Mouse (Mus musculus): Measurements from ENCODE around the gene Plgrkt. TPM values are rescaled to one million over a fixed set of nuclear protein-coding genes. Genes with fewer than 3 reads are reported as not detected.
A peak's percentile ranks its signal among the peaks of the same experiment; 100 is the strongest.

The Plgrkt gene
- polyA plus RNA-seq, 1 experiment from 2014 or later = 39.7 TPM

DNA sequence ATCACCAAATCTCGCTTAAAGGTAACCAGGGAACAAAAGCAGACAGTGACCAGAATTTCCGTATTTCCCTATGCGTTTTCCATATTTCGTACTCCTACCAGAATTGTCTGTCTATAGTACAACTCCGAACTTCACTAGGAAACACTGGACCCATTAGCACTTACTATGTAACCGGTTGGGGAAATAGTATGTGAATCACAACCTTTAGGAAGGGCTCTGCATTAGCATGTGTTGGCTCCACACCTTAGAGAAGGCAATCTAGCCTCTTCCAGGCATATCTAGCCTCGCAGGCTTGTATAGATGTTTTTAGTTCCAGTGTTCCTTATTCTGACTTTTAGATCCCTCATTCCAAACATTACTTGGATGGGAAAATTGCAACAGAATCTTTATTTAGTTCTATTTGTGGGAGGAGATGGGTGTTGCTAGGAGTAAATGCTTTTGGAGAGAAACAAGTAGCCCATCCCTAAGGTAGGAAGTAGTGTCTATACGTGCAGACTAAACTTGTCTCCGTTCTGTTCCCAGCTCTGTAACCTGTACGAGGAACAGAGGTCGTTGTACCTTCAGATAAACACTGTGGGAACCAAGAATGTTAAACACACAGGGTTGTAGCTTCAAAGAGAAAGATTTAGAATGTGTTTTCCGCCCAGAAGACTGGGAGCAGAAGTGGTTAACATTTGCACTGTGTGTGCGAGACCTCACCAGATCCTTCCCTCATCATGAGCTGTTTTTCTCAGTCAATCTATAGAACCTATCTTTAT is 4.8 kb downstream of the Plgrkt start:
- Histone ChIP-seq H3K9me3 (no peaks in the 10 kb centered on the region), H3K36me3 (replicated peaks) (no peaks in the 10 kb centered on the region), H3K27me3 (ENCODE audit: poor library complexity, severe bottlenecking) (peaks cover 24% of the 10 kb centered on the region), H3K4me1 (peaks cover 23% of the 10 kb centered on the region), H3K4me3 (peak overlapping the region; percentile 75), H3K27ac (peak overlapping the region; percentile 85)
- DNase-seq (ENCODE audit: extremely low spot score, low spot score) = no peak
- 51% methylated on average over 13 of the region's 13 CpGs for WGBS

DNA sequence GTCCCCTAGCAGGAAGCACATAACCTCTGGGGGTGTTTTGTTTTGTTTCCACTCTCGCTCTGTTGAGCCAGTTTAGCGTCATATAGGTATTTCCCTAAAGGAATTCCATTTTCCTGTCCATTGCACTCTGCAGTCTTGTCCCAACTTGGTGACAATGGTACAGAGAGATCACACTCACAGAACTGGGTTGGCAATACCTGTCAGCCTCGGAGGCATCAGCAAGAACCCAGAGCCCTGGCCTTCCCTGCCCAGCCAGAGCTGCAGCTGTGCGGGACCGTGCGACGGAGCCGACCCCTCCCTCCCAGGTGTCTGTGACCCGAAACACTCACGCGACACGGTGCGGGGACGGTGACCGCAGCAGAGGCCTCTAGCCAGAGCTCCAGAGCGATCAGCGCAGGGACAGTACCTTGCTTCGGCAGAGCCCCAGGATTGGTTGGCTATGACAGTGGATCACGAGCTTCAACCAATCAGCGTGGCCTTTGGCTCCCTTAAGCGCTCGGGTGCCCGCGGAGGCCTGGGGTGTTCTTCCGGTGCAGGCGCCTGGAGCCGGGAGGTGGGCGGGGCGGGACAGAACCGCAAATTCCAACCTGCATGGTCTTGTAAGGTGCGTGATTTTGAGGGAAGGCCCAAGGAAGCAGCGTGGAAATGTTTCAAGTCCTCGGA is 5.6 kb downstream of the Plgrkt start:
- H3K4me3 ChIP-seq = peak overlapping the region; percentile 75
- peak; percentile 87 for DNase-seq (ENCODE audit: extremely low spot score, low spot score)
- 3% methylated on average over 33 of the region's 33 CpGs for WGBS
- H3K36me3 ChIP-seq (replicated peaks) = no peaks in the 10 kb centered on the region
- peak overlapping the region; percentile 85 for H3K27ac ChIP-seq
- H3K9me3 ChIP-seq = no peaks in the 10 kb centered on the region
- H3K27me3 ChIP-seq (ENCODE audit: poor library complexity, severe bottlenecking) = peaks cover 17% of the 10 kb centered on the region
- H3K4me1 ChIP-seq = peaks cover 16% of the 10 kb centered on the region

DNA sequence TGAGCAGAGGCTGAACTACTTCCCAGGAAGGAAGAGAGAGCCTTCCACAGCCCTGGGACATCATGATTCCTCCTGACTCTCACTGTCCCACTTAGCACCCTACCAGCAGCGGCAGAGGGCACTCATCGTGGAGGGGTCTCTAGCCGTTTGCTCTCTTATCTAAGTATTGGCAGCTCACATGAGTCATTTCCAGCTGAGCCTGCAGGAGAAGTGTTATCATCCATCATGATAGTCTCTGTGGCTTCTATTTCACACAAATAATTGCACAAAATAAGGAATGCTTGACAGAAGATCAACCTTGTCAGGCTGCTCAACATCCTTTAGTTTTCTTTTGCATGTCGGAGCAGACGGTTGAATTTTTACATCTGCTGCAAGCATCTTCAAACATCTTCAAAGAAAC is 6.9 kb downstream of the Plgrkt start:
- 88% methylated on average over 5 of the region's 5 CpGs for WGBS
- H3K36me3 ChIP-seq (replicated peaks) = no peaks in the 10 kb centered on the region
- H3K27me3 ChIP-seq (ENCODE audit: poor library complexity, severe bottlenecking) = peaks cover 9% of the 10 kb centered on the region
- H3K27ac ChIP-seq = no peak overlapping the region
- no peak for DNase-seq (ENCODE audit: extremely low spot score, low spot score)
- peaks cover 16% of the 10 kb centered on the region for H3K4me1 ChIP-seq
- H3K4me3 ChIP-seq = no peak overlapping the region
- no peaks in the 10 kb centered on the region for H3K9me3 ChIP-seq

DNA sequence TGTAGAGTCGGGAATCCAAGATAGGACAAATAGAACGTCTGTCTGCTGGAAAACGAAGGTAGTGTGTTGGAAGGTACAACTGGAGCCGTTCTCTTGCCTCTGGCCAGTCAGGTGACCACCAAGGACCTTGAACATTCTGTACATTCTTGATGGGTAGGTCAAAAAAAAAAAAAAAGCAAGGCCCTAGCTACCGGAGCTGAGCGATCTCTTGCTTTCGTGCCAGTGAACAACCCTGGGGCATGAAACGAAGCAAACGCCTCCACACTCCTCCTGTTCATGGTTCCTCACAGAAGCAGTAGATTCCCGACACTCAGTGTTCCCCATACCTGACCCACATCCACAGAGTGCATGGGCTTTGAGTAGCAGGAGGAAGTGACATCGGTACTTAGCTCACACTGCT is 10.9 kb downstream of the Plgrkt start:
- Histone ChIP-seq H3K9me3 (no peaks in the 10 kb centered on the region), H3K4me1 (peaks cover 7% of the 10 kb centered on the region), H3K27me3 (ENCODE audit: poor library complexity, severe bottlenecking) (no peaks in the 10 kb centered on the region; the same call in 1 of the 2 replicates), H3K36me3 (replicated peaks) (no peaks in the 10 kb centered on the region), H3K27ac (no peak overlapping the region), H3K4me3 (no peak overlapping the region)
- 85% methylated on average over 11 of the region's 11 CpGs for WGBS
- no peak for DNase-seq (ENCODE audit: extremely low spot score, low spot score)

DNA sequence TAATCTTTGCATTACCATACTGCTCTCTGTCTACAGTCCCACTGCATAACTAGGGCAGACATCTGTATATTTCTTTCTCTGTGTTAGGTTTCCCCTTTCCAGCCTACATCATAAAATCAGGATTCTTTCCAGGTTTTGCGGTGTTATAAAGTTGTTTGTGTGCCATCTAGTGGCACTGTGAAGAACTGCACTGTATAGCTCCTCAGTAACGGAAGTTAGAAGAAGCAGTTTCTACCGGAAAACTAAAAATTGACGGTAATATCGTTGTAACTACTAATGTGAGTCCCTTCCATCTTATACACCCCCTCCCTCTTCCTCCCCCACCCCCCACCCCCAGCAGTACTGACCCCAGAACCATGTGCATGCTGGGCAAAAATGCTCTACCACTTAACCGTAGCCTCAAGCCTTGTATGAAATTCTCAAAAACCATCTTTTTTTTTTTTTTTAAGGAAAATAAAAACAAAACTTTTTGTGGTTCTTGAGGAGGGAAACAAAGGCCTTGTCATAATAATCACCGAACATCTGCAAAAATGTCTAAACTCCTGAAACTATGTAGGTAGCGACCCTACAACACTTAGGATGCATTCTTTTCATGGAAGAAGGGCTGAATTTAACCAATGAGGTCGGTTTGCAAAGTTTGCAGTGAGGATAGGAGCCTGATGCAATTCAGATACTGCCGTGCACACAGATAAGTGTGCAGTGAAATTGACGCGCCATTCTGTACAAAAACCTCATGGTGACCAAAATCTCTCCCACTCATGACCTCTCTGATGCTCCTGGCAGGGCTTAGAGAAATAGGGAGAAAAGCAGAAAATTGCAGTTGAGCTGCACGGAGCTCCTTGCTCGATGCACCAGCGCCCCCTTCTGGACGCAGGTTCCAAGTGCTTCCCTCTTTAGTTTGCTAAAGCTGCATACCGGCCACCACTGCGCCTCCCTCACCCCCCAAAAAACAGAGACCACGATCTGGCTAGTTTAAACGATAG is 12.0 kb downstream of the Plgrkt start:
- no peaks in the 10 kb centered on the region for H3K9me3 ChIP-seq
- H3K36me3 ChIP-seq (replicated peaks) = peaks cover under 1% of the 10 kb centered on the region; the same call in 1 of the 2 replicates
- peaks cover 10% of the 10 kb centered on the region for H3K4me1 ChIP-seq
- peak overlapping the region; percentile 48; the same call in 1 of the 2 replicates for H3K27ac ChIP-seq
- H3K27me3 ChIP-seq (ENCODE audit: poor library complexity, severe bottlenecking) = no peaks in the 10 kb centered on the region
- H3K4me3 ChIP-seq = peak overlapping the region; percentile 47
- peak; percentile 87 for DNase-seq (ENCODE audit: extremely low spot score, low spot score)
- 4% methylated on average over 20 of the region's 20 CpGs for WGBS

DNA sequence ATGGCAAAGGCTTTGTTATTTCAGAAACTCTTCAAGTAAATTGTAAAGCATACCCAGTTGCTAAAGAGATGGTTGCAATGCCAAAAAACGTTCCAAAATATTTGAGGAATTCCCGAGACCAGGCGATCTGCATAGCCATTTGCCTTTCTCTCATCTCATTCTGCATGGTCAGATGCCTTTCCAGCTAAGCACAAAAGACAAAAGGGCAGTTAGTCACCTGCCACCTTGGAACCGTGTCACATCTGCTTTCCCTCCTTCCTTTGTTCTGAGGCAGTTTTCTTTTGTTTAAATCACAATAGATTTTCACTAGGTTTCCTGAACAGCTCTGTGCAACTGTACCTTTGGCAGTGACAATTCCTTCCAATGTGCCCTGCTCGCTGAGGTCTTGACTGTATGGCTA is 16.2 kb downstream of the Plgrkt start:
- DNase-seq (ENCODE audit: extremely low spot score, low spot score) = no peak
- Histone ChIP-seq H3K4me3 (no peak overlapping the region), H3K27me3 (ENCODE audit: poor library complexity, severe bottlenecking) (no peaks in the 10 kb centered on the region), H3K9me3 (no peaks in the 10 kb centered on the region), H3K4me1 (peaks cover 10% of the 10 kb centered on the region), H3K36me3 (replicated peaks) (peaks cover 5% of the 10 kb centered on the region; the same call in 1 of the 2 replicates), H3K27ac (no peak overlapping the region)
- WGBS = 58% methylated on average over 5 of the region's 5 CpGs

DNA sequence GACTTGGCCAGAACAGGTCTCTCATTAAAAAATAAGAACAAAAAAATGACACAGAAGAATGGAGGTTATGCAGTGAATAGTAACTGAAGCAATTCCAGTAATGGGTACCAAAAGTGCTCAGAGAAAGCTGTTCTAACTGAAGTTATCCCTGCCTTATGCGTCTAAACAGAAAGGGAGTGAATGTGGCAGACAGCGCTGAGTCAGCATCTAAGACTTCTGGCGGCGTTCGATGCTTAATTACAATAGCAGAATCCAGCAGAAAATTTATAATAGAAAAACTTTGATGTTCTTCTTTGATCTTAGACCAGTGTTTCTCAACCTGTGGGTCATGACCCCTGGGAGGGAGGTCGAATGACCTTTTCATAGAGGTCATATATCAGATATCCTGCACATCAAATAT is 21.6 kb downstream of the Plgrkt start:
- 89% methylated on average over 6 of the region's 6 CpGs for WGBS
- no peaks in the 10 kb centered on the region for H3K27me3 ChIP-seq (ENCODE audit: poor library complexity, severe bottlenecking)
- no peak for DNase-seq (ENCODE audit: extremely low spot score, low spot score)
- no peak overlapping the region for H3K4me3 ChIP-seq
- peaks cover 5% of the 10 kb centered on the region; the same call in 1 of the 2 replicates for H3K36me3 ChIP-seq (replicated peaks)
- H3K9me3 ChIP-seq = no peaks in the 10 kb centered on the region
- H3K27ac ChIP-seq = no peak overlapping the region
- H3K4me1 ChIP-seq = peaks cover 1% of the 10 kb centered on the region

DNA sequence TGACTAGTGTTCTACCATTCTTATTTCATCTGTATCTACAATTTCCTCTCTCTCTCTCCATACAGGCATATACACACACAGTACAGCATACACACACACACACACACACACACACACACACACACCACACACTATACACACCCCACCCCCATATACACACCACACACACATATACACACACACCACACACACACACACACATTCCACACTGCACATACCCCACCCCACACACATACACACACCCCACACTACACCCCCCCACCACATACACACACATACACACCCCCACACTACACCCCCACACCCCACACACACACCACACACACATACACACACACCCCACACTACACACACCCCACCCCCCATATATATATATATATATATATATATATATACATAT is 22.3 kb downstream of the Plgrkt start:
- H3K27me3 ChIP-seq (ENCODE audit: poor library complexity, severe bottlenecking) = no peaks in the 10 kb centered on the region
- H3K27ac ChIP-seq = no peak overlapping the region
- H3K4me3 ChIP-seq = no peak overlapping the region
- DNase-seq (ENCODE audit: extremely low spot score, low spot score) = no peak
- H3K36me3 ChIP-seq (replicated peaks) = peaks cover under 1% of the 10 kb centered on the region; the same call in 1 of the 2 replicates
- no peaks in the 10 kb centered on the region for H3K9me3 ChIP-seq
- no peaks in the 10 kb centered on the region for H3K4me1 ChIP-seq

DNA sequence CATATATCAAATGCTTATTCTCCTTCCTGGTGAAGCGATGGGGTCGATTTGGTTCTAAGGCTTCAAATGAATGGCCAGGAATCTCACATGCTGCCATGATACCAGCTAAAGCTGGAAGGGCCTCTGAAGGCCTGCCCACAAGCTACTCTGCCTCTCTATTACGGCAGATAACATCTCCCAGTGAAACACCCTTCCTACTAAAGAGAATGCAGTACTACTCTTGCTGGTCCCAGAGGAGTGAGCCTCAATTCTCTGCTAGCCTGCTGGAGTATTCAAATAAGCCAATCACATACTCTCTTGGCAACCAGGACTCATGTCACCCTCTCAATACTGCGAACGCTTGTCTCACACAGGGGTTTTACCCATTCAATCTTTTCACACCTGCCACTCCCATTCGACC is 24.9 kb downstream of the Plgrkt start:
- DNase-seq (ENCODE audit: extremely low spot score, low spot score) = no peak
- Histone ChIP-seq H3K4me3 (no peak overlapping the region), H3K4me1 (no peaks in the 10 kb centered on the region), H3K27me3 (ENCODE audit: poor library complexity, severe bottlenecking) (no peaks in the 10 kb centered on the region), H3K27ac (no peak overlapping the region), H3K36me3 (replicated peaks) (no peaks in the 10 kb centered on the region), H3K9me3 (no peaks in the 10 kb centered on the region)
- 90% methylated on average over 6 of the region's 6 CpGs for WGBS

DNA sequence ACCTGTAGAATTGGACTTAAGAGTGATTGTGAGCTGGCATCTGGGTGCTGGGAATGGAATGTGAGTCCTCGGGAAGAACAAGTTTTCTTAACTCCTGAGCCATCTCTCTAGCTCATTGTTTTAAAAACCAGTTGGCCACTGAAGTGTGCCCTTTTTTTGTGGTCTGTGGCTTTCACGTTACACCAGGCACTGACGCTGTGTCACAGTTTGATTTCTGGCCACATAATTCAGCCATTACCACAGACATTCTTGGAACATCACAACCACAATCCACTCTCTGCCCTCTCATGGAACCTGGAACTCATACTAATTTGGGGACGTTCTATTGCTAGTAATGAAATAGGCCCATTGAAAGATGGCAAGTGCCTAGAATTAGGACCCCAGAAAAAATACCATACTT is 26.2 kb downstream of the Plgrkt start:
- H3K27ac ChIP-seq = no peak overlapping the region
- H3K4me1 ChIP-seq = no peaks in the 10 kb centered on the region
- no peaks in the 10 kb centered on the region for H3K27me3 ChIP-seq (ENCODE audit: poor library complexity, severe bottlenecking)
- no peak for DNase-seq (ENCODE audit: extremely low spot score, low spot score)
- H3K36me3 ChIP-seq (replicated peaks) = no peaks in the 10 kb centered on the region
- WGBS = 90% methylated on average over 4 of the region's 4 CpGs
- H3K9me3 ChIP-seq = no peaks in the 10 kb centered on the region
- H3K4me3 ChIP-seq = no peak overlapping the region

DNA sequence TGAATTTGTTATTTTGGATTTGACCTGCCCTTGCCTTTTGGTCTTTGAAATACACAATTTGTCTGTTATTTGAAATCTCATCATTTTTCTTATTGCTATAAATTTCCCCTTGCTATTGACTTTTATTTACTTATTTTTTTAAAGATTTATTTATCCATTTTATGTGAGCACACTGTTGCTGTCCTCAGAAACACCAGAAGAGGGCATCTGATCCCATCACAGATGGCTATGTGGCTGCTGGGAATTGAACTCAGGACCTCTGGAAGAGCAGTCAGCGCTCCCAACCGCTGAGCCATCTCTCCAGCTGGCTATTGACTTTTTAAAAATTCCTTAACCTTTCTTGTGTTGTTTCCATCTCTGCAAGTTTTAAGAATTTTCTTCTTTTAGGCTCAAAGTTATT is 30.6 kb downstream of the Plgrkt start:
- no peak overlapping the region for H3K27ac ChIP-seq
- no peaks in the 10 kb centered on the region for H3K9me3 ChIP-seq
- WGBS = 84% methylated on average over 2 of the region's 2 CpGs
- no peak for DNase-seq (ENCODE audit: extremely low spot score, low spot score)
- no peak overlapping the region for H3K4me3 ChIP-seq
- no peaks in the 10 kb centered on the region for H3K36me3 ChIP-seq (replicated peaks)
- H3K27me3 ChIP-seq (ENCODE audit: poor library complexity, severe bottlenecking) = peaks cover 26% of the 10 kb centered on the region
- H3K4me1 ChIP-seq = peaks cover 11% of the 10 kb centered on the region

DNA sequence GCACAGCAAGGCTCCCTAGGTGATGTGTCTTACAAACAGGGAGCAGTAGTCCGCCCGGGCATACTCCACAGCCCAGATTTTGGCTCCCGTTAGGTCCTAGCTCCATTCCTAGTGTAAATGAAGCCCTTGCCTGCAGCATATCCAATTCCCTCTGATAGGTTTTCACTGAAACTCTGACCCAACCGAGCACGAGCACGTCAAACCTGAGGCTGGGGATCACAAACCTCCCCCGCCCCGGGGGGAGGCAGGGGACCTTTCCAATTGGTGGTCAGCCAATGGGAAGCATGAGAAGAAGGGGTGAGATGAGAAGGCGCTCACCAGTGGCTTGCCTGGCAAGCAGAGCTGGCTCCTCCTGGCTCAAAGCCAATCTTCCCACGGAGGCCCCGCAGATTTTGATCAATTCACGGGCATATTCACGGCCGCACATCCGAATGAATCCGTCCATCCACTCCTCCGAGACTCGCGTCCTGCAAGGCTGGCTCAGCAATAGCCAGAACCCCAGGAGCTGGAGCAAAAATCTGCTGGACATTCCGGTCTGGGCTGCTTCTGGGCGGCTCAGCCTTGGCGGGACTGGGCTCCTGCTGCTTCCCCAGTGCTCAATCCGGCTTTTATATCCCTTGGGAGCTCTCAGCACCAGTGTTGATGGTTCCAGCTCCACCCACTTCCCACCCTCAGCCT is 33.0 kb downstream of the Plgrkt start, which contains the start of gene Rln1:
TSS of gene Rln1 (minus strand) at position 603 of the 678 bp plus-strand sequence.
- Histone ChIP-seq H3K27ac (peak within 1 kb of the TSS; percentile 84), H3K27me3 (ENCODE audit: poor library complexity, severe bottlenecking) (peaks cover 26% of the 10 kb centered on the region), H3K9me3 (no peaks in the 10 kb centered on the region), H3K4me1 (peaks cover 11% of the 10 kb centered on the region), H3K36me3 (replicated peaks) (no peaks in the 10 kb centered on the region), H3K4me3 (peak within 1 kb of the TSS; percentile 55)
- WGBS = 3% methylated on average over 23 of the region's 23 CpGs
- peak; percentile 49 for DNase-seq (ENCODE audit: extremely low spot score, low spot score)

Measured in forebrain, embryonic 10.5 days (tissue).